Mouse (Mus musculus) ES-E14 (cell line): ENCODE measurements around the gene Yap1. TPM values are rescaled to one million over a fixed set of nuclear protein-coding genes. Genes with fewer than 3 reads are reported as not detected.

Experiments used
- DNase-seq: peaks from one replicate; pipeline ENCODE4 v3.0.0-alpha.2; 2013; ENCODE audit warnings: low read depth, low spot score
- H3K27ac ChIP-seq: 2 replicates; pipeline ENCODE4 v1.5.1; 2012; ENCODE audit warnings: low read depth, mild to moderate bottlenecking, low read length, moderate library complexity, mixed read lengths; ENCODE audit not compliant: poor library complexity, insufficient read depth, severe bottlenecking
- H3K36me3 ChIP-seq: 2 replicates; pipeline ENCODE4 v1.6.1; 2012; ENCODE audit warnings: mild to moderate bottlenecking, low read length, moderate library complexity, mixed read lengths; ENCODE audit not compliant: control insufficient read depth, poor library complexity, insufficient read depth, severe bottlenecking
- H3K4me1 ChIP-seq, 2 experiments: fragments of 150-350 bp in 1 of 2; sonication (generic) in 1 of 2; 2 replicates each; pipeline ENCODE4 v1.6.1; 2012; ENCODE audit warnings: low read length in 2 of 2, mild to moderate bottlenecking in 1 of 2, mixed read lengths in 1 of 2; ENCODE audit not compliant: control insufficient read depth in 2 of 2, insufficient read depth in 2 of 2, poor library complexity in 1 of 2
- H3K4me3 ChIP-seq, 2 experiments: fragments of 150-350 bp in 1 of 2; sonication (generic) in 1 of 2; 2 replicates each; pipeline ENCODE4 v1.5.1; 2012; ENCODE audit warnings: low read length in 2 of 2, low read depth in 1 of 2, mild to moderate bottlenecking in 1 of 2, mixed read lengths in 1 of 2; ENCODE audit not compliant: insufficient read depth in 1 of 2, poor library complexity in 1 of 2, severe bottlenecking in 1 of 2
- H3K9ac ChIP-seq: 2 replicates; pipeline ENCODE4 v1.6.1; 2012; ENCODE audit warnings: low read depth, mild to moderate bottlenecking, low read length, mixed read lengths; ENCODE audit not compliant: poor library complexity, insufficient read depth, severe bottlenecking
- H3K9me3 ChIP-seq: fragments of 150-350 bp; sonication (generic); 2 replicates; pipeline ENCODE4 v1.6.1; 2012; ENCODE audit warnings: low read depth, mild to moderate bottlenecking, low read length; ENCODE audit not compliant: control insufficient read depth, insufficient read depth
- CHD2 ChIP-seq: IDR thresholded peaks from 2 replicates; pipeline ENCODE4 v1.6.1; 2014; ENCODE audit warnings: mild to moderate bottlenecking, low read depth, low read length, inconsistent platforms
- HCFC1 ChIP-seq: IDR thresholded peaks from 2 replicates; pipeline ENCODE4 v1.6.1; 2012; ENCODE audit warnings: low read length, inconsistent platforms, borderline replicate concordance; ENCODE audit not compliant: insufficient read depth
- MAFK ChIP-seq: IDR thresholded peaks from 2 replicates; pipeline ENCODE4 v1.6.1; 2014; ENCODE audit warnings: mild to moderate bottlenecking, low read depth, low read length, inconsistent platforms; ENCODE audit not compliant: insufficient read depth
- ZC3H11A ChIP-seq: IDR thresholded peaks from 2 replicates; pipeline ENCODE4 v1.6.1; 2012; ENCODE audit warnings: low read depth, mild to moderate bottlenecking, inconsistent platforms, low read length, borderline replicate concordance
- ZNF384 ChIP-seq: IDR thresholded peaks from 2 replicates; pipeline ENCODE4 v1.6.1; 2012; ENCODE audit warnings: low read depth, low read length, inconsistent platforms
- in situ Hi-C, 2 experiments: fragments of 600-800 bp; cut with MboI; formaldehyde crosslinking; loops; one replicate each; pipeline ENCODE4 v1.15.1; 2025; ENCODE audit warnings: low sequenced_read_pairs in 2 of 2, inconsistent platforms in 1 of 2; ENCODE audit not compliant: unreplicated experiment in 2 of 2
- total RNA-seq: library from RNA; depleted of rRNA; stranded (reverse); fragments of 300-350 nt; gene quantifications from 2 replicates; pipeline ENCODE4 v1.2.3, GENCODE M21; 2012

The Yap1 gene
- total RNA-seq, 1 experiment = 58.5 TPM

- H3K9ac ChIP-seq = no peak overlapping the region
- H3K4me1 ChIP-seq = peaks cover 4 to 5% of the 10 kb centered on the region in 2 experiments; a peak in 3 of 4 replicates
- no peak for DNase-seq
- TF ChIP-seq MAFK (no peak), CHD2 (no peak)
- peaks cover 28% of the 10 kb centered on the region for H3K36me3 ChIP-seq
- no peak overlapping the region for H3K27ac ChIP-seq
- no peak overlapping the region for H3K4me3 ChIP-seq
- in situ Hi-C loops = no loop called here
- H3K9me3 ChIP-seq = no peaks in the 10 kb centered on the region
Observed at GRCm38 (mm10) chr9:7943796-7944462, 60.5 kb downstream of the Yap1 start.

GRCm38 (mm10) chr9:7942701-7943100 is 61.7 kb downstream of the Yap1 start:
- no peak overlapping the region for H3K27ac ChIP-seq
- no peak for DNase-seq
- H3K4me1 ChIP-seq = peaks cover 4 to 5% of the 10 kb centered on the region in 2 experiments; a peak in 3 of 4 replicates
- TF ChIP-seq HCFC1 = no peak
- TF ChIP-seq ZC3H11A = no peak
- TF ChIP-seq MAFK = no peak
- no peak for TF ChIP-seq CHD2
- TF ChIP-seq ZNF384 = no peak
- in situ Hi-C loops = no loop called here
- no peak overlapping the region for H3K4me3 ChIP-seq
- H3K9me3 ChIP-seq = no peaks in the 10 kb centered on the region
- H3K36me3 ChIP-seq = peaks cover 29% of the 10 kb centered on the region
- no peak overlapping the region for H3K9ac ChIP-seq

- in situ Hi-C loops = no loop called here
- no peak for DNase-seq
- no peak overlapping the region for H3K4me3 ChIP-seq
- H3K27ac ChIP-seq = no peak overlapping the region
- no peaks in the 10 kb centered on the region for H3K9me3 ChIP-seq
- H3K4me1 ChIP-seq = peaks cover 2 to 3% of the 10 kb centered on the region in 2 experiments; a peak in 2 of 4 replicates
- H3K9ac ChIP-seq = no peak overlapping the region
- TF ChIP-seq ZNF384 (no peak), MAFK (no peak), CHD2 (no peak), ZC3H11A (no peak), HCFC1 (no peak)
- peaks cover 36% of the 10 kb centered on the region for H3K36me3 ChIP-seq
Observed at GRCm38 (mm10) chr9:7940075-7940474, 64.3 kb downstream of the Yap1 start.

- H3K4me1 ChIP-seq = no peaks in the 10 kb centered on the region
- H3K9me3 ChIP-seq = no peaks in the 10 kb centered on the region
- no peak overlapping the region for H3K4me3 ChIP-seq
- H3K36me3 ChIP-seq = peaks cover 47% of the 10 kb centered on the region
- no peak for DNase-seq
- in situ Hi-C loops = no loop called here
- H3K9ac ChIP-seq = no peak overlapping the region
- no peak overlapping the region; the same call in 1 of the 2 replicates for H3K27ac ChIP-seq
- TF ChIP-seq CHD2 = no peak
Observed at GRCm38 (mm10) chr9:7934419-7934818, 70.0 kb downstream of the Yap1 start.

GRCm38 (mm10) chr9:7929552-7929951 is 74.8 kb downstream of the Yap1 start:
- Histone ChIP-seq H3K9ac (no peak overlapping the region), H3K4me1 (peaks cover 0 to 2% of the 10 kb centered on the region in 2 experiments; a peak in 1 of 4 replicates), H3K36me3 (peaks cover 20% of the 10 kb centered on the region), H3K4me3 (no peak overlapping the region), H3K27ac (no peak overlapping the region), H3K9me3 (no peaks in the 10 kb centered on the region)
- DNase-seq = no peak
- in situ Hi-C loops = no loop called here
- TF ChIP-seq HCFC1 (no peak), MAFK (no peak), ZC3H11A (no peak), ZNF384 (no peak), CHD2 (no peak)
